8 mouse cellular contexts compared by ENCODE assay signal in the genomic region with DNA sequence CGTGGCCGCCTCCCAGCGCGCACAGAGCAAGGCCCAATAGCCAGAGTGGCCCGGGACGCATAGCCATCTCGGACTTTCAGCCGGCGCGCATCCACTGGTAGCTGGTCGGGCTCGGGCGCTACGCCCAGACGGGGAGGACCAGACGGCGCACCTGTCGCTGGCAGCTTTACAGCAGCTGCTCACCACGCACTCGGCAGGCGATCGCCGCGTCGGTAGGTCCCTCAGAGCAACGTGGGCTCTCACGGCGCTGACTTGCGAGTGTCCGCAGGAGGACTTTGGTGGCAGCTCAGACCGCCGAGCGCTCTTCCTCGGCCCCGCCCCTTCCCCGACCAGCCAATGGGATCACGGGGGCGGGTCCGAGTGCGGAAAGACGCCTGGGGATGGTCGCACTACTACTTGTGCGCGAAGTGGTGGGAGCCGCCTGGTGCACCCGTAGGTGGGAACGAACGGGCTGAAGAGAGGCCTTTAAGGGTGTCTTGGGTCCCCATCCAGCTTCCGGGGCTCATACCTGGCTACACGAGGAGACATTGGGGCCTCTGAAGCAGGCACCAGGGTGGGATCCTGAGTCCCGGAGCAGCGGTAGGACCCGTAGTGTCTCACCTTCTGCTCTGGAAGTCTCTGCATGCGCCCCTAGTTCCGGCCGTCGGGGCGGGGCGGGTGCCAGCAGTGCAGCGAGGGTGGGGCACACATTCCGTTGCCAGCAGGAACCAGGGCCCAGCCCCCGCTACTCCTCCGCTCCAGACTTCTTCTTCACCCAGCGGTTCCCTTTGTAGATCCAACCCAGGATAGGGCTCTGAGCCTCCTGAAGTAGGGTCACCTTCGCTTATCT. TPM values are rescaled to one million over a fixed set of nuclear protein-coding genes. Genes with fewer than 3 reads are reported as not detected.
DNase-seq lines count a peak whose midpoint lies in the region; ATAC-seq and TF ChIP-seq lines count a peak whose summit lies in the region.

TSS of gene Bmp8a (minus strand) at position 611 of the 829 bp plus-strand sequence.

- ATAC-seq in heart, postnatal 0 days (ENCODE audit: insufficient read depth, low read depth) = peak; percentile 76

- peaks cover 19 to 34% of the 10 kb centered on the region in 2 experiments for H3K4me1 ChIP-seq in CH12.LX (ENCODE audit: control insufficient read depth in 1 of 2, insufficient read depth in 2 of 2)
- peaks cover 18% of the 10 kb centered on the region for H3K4me1 ChIP-seq in erythroblast, embryonic 14.5 days (ENCODE audit: control insufficient read depth)
- peaks cover 10% of the 10 kb centered on the region; the same call in 1 of the 2 replicates for H3K4me1 ChIP-seq in heart, postnatal 0 days (ENCODE audit: control insufficient read depth, insufficient read depth)

- no peak for TF ChIP-seq CTCF in CH12.LX (conservative IDR thresholded peaks at IDR 0.05 in 1 of 2, IDR thresholded peaks at IDR 0.05 in 1 of 2; ENCODE audit: low read depth in 2 of 2, low read length in 2 of 2)
- no peak for TF ChIP-seq CTCF in heart, postnatal 0 days (IDR thresholded peaks at IDR 0.05; ENCODE audit: low read depth)

- H3K36me3 ChIP-seq in CH12.LX (replicated peaks in 1 of 2; ENCODE audit: control insufficient read depth in 1 of 2, insufficient read depth in 1 of 2, low read length in 1 of 2) (peaks cover 0 to 12% of the 10 kb centered on the region in 2 experiments), macrophage (ENCODE audit: inconsistent target) (no peaks in the 10 kb centered on the region)
- H3K36me3 ChIP-seq in erythroblast, embryonic 14.5 days (ENCODE audit: control insufficient read depth) = no peaks in the 10 kb centered on the region
- H3K36me3 ChIP-seq in heart, postnatal 0 days (replicated peaks; ENCODE audit: control insufficient read depth, insufficient read depth, low read length) = no peaks in the 10 kb centered on the region

- H3K9ac ChIP-seq in CH12.LX (ENCODE audit: insufficient read depth, low read depth) = peak within 1 kb of the TSS; percentile 5
- no peak within 1 kb of the TSS for H3K9ac ChIP-seq in heart, postnatal 0 days (replicated peaks; ENCODE audit: low read depth, low read length)

- TF ChIP-seq POLR2A in CH12.LX (IDR thresholded peaks at IDR 0.05; ENCODE audit: low read depth, low read length) = peak; percentile 75

- peaks cover 14% of the 10 kb centered on the region for H3K27me3 ChIP-seq in CH12.LX (replicated peaks)
- H3K27me3 ChIP-seq in erythroblast, embryonic 14.5 days (ENCODE audit: control insufficient read depth) = peaks cover 56% of the 10 kb centered on the region
- peaks cover 48% of the 10 kb centered on the region for H3K27me3 ChIP-seq in heart, postnatal 0 days (ENCODE audit: control insufficient read depth, insufficient read depth, low read length)

- no peak for TF ChIP-seq EP300 in CH12.LX (IDR thresholded peaks at IDR 0.05; ENCODE audit: low read length)
- no peak for TF ChIP-seq EP300 in heart, postnatal 0 days (IDR thresholded peaks at IDR 0.05; ENCODE audit: low read depth)

- no peaks in the 10 kb centered on the region for H3K9me3 ChIP-seq in CH12.LX (replicated peaks; ENCODE audit: low read length)
- H3K9me3 ChIP-seq in erythroblast, embryonic 14.5 days (ENCODE audit: control insufficient read depth, low read length) = no peaks in the 10 kb centered on the region; the same call in 1 of the 2 replicates
- no peaks in the 10 kb centered on the region for H3K9me3 ChIP-seq in heart, postnatal 0 days (replicated peaks; ENCODE audit: control insufficient read depth, low read length)

- peak within 1 kb of the TSS; percentile 79 for H3K4me2 ChIP-seq in CH12.LX (ENCODE audit: insufficient read depth, low read depth, poor library complexity, severe bottlenecking)
- H3K4me2 ChIP-seq in heart, postnatal 0 days (ENCODE audit: low read depth, low read length) = peak within 1 kb of the TSS; percentile 74

- peak; percentile 68 for DNase-seq in CH12.LX (ENCODE audit: extremely low read depth)
- peak; percentile 85 for DNase-seq in adrenal gland, adult 2 months
- peak; percentile 29 for DNase-seq in heart, postnatal 0 days (ENCODE audit: low spot score)
- peak; percentile 79 to 82 for DNase-seq in kidney, postnatal 25 days
- DNase-seq in retina, postnatal 1 day = peak; percentile 90
- DNase-seq in urinary bladder, postnatal 36 days (ENCODE audit: low spot score in 2 of 2) = peak; percentile 47 to 56

- H3K79me2 ChIP-seq in CH12.LX (replicated peaks; ENCODE audit: control insufficient read depth, extremely low read depth, insufficient read depth, poor library complexity, severe bottlenecking) (no peaks in the 10 kb centered on the region), macrophage (ENCODE audit: inconsistent target) (no peaks in the 10 kb centered on the region)

- TF ChIP-seq RAD21 in CH12.LX (IDR thresholded peaks at IDR 0.05; ENCODE audit: low read depth, low read length) = no peak

- H3K4me3 ChIP-seq in CH12.LX (replicated peaks in 1 of 3; ENCODE audit: low read depth in 2 of 3, low read length in 2 of 3, poor library complexity in 1 of 3) (peak within 1 kb of the TSS; percentile 54 to 75 (median 63)), macrophage (ENCODE audit: inconsistent target) (peak within 1 kb of the TSS; percentile 48)
- H3K4me3 ChIP-seq in erythroblast, embryonic 14.5 days (replicated peaks) = peak within 1 kb of the TSS; percentile 65
- peak within 1 kb of the TSS; percentile 45 for H3K4me3 ChIP-seq in heart, postnatal 0 days (ENCODE audit: low read depth, low read length)

- no peak within 1 kb of the TSS for H3K27ac ChIP-seq in CH12.LX (ENCODE audit: insufficient read depth, low read depth)
- no peak within 1 kb of the TSS for H3K27ac ChIP-seq in heart, postnatal 0 days (ENCODE audit: low read depth)
- no peak within 1 kb of the TSS for H3K27ac ChIP-seq in macrophage

- dilution Hi-C loops in CH12.LX (cut with MboI; ENCODE audit: extremely low pct_ligation_motif_present, extremely low pct_unique_long_range_greater_than_20kb, low sequenced_read_pairs) = no loop called here

- in situ Hi-C loops in CH12.LX (cut with MboI; ENCODE audit: low pct_ligation_motif_present, low pct_unique_long_range_greater_than_20kb, low sequenced_read_pairs) = loop anchor here (5.0 kb wide), 1 partner anchor 41 kb away; no protein-coding TSS in a partner anchor

- WGBS in heart, postnatal 0 days = under 1% methylated on average over 59 of the region's 65 CpGs
- WGBS in macrophage (ENCODE audit: missing documents) = 2% methylated on average over 45 of the region's 65 CpGs

TF ChIP-seq in CH12.LX, 34 proteins besides CTCF, POLR2A, EP300 and RAD21 (continues in another document):
- TF ChIP-seq USF1 (IDR thresholded peaks at IDR 0.05; ENCODE audit: low read depth, low read length) (no peak), ZMIZ1 (IDR thresholded peaks at IDR 0.05; ENCODE audit: low read depth, low read length) (0 out of 2 replicates have a peak, but pooled peaks have one; percentile 23), RCOR1 (conservative IDR thresholded peaks at IDR 0.05; ENCODE audit: low read depth, low read length) (no peak), HCFC1 (IDR thresholded peaks at IDR 0.05; ENCODE audit: low read depth, low read length) (no peak), ETS1 (conservative IDR thresholded peaks at IDR 0.05; ENCODE audit: low read depth, low read length) (no peak), MYC (IDR thresholded peaks at IDR 0.05; ENCODE audit: low read depth, low read length) (no peak), ZKSCAN1 (IDR thresholded peaks at IDR 0.05; ENCODE audit: borderline replicate concordance, low read depth, low read length) (no peak), KAT2A (IDR thresholded peaks at IDR 0.05; ENCODE audit: insufficient replicate concordance, low read length) (no peak), NRF1 (IDR thresholded peaks at IDR 0.05; ENCODE audit: low read depth, low read length) (no peak), SMC3 (IDR thresholded peaks at IDR 0.05; ENCODE audit: low read depth, low read length) (no peak), MAZ (IDR thresholded peaks at IDR 0.05; ENCODE audit: low read depth, low read length) (no peak), MXI1 (IDR thresholded peaks at IDR 0.05; ENCODE audit: low read depth, low read length) (peak; percentile 48; the same call in 1 of the 2 replicates), CHD1 (IDR thresholded peaks at IDR 0.05; ENCODE audit: low read depth, low read length) (no peak), PAX5 (IDR thresholded peaks at IDR 0.05; ENCODE audit: low read length) (no peak), ZNF384 (IDR thresholded peaks at IDR 0.05; ENCODE audit: low read depth, low read length) (no peak), CHD2 (IDR thresholded peaks at IDR 0.05; ENCODE audit: low read length) (no peak), ZC3H11A (IDR thresholded peaks at IDR 0.05; ENCODE audit: low read depth, low read length) (no peak), MAFK (IDR thresholded peaks at IDR 0.05; ENCODE audit: insufficient replicate concordance, low read length) (no peak), MEF2A (IDR thresholded peaks at IDR 0.05; ENCODE audit: borderline replicate concordance, low read depth, low read length) (no peak; the same call in 1 of the 2 replicates), ELF1 (IDR thresholded peaks at IDR 0.05; ENCODE audit: low read depth, low read length) (peak; percentile 44), UBTF (IDR thresholded peaks at IDR 0.05; ENCODE audit: low read depth, low read length) (no peak), TCF12 (IDR thresholded peaks at IDR 0.05; ENCODE audit: low read depth, low read length) (0 out of 2 replicates have a peak, but pooled peaks have one; percentile 3), IRF4 (IDR thresholded peaks at IDR 0.05; ENCODE audit: low read depth, low read length) (no peak), POLR2AphosphoS2 (IDR thresholded peaks at IDR 0.05; ENCODE audit: low read depth, low read length) (no peak), GABPA (IDR thresholded peaks at IDR 0.05; ENCODE audit: insufficient replicate concordance, low read depth, low read length) (no peak), SIN3A (IDR thresholded peaks at IDR 0.05; ENCODE audit: low read length) (peak; percentile 20; the same call in 1 of the 2 replicates)

RNA-seq across cellular contexts. Expression of gene Bmp8a, which starts in this region (rescaled TPM):
- total RNA-seq in CH12.LX (2012; rRNA removed) (0.68 and 0.71 TPM in 2 replicates), CH12.LX (2014; rRNA removed) (0.26 and 0.30 TPM in 2 replicates)
- polyA plus RNA-seq in CH12.LX (2012; ENCODE audit: insufficient read length, low read depth) (0.76 and 0.86 TPM in 2 replicates), macrophage (2018) (not detected in 3 replicates)
- total RNA-seq in adrenal gland, adult 2 months (2021) = under 1 TPM in 1 of 2 experiments, not detected in 1; 0.21 TPM
- 0.17 and 0.18 TPM in 2 replicates for polyA plus RNA-seq in adrenal gland, adult 2 months (2012; rRNA removed)
- not detected in 2 replicates for polyA plus RNA-seq in erythroblast, embryonic 14.5 days (2012)
- not detected in 2 replicates for total RNA-seq in heart, postnatal 0 days (2014; rRNA removed; ENCODE audit: low replicate concordance)
- polyA plus RNA-seq in heart, postnatal 0 days (2015; fragmentation: Nextera tagmentation; extraction: Ambion mirVana) = not detected in 2 replicates
- total RNA-seq in macrophage (2018; cell fraction: chromatin; rRNA removed) = not detected
- total RNA-seq in macrophage (2018; cell fraction: cytosol; rRNA removed) = not detected
- under 1 TPM in 1 of 26 experiments, not detected in 25; 0.89 TPM for total RNA-seq in macrophage (2018; cell fraction: nucleus; rRNA removed)

Comparison
In these comparisons a context has a peak if more than half of its experiments do, and no peak if none do; other contexts are left out.
1. Peak in DNase-seq, H3K4me3 ChIP-seq, H3K9ac ChIP-seq and H3K4me2 ChIP-seq in CH12.LX; RNA of the gene not detected or under 1 TPM.
2. Peak in DNase-seq in adrenal gland, adult 2 months; RNA of the gene not detected or under 1 TPM.
3. Peak in DNase-seq, ATAC-seq, H3K4me3 ChIP-seq and H3K4me2 ChIP-seq in heart, postnatal 0 days; RNA of the gene not detected or under 1 TPM.
4. DNase-seq: peak in every context shown above with its lines; median percentile 90 in retina, postnatal 1 day; 85 in adrenal gland, adult 2 months; 80 in kidney, postnatal 25 days; 68 in CH12.LX; 52 in urinary bladder, postnatal 36 days; 29 in heart, postnatal 0 days.